Mouse (Mus musculus) olfactory bulb, adult 2 months (tissue): ENCODE results near the gene Bbip1.

Experiments
- CTCF ChIP-seq: fragments of 200-500 bp; IDR thresholded peaks from 2 replicates; pipeline ENCODE4 v1.5.1; 2012; ENCODE audit warnings: low read depth, mild to moderate bottlenecking, low read length, moderate library complexity; ENCODE audit not compliant: insufficient read depth
- POLR2A ChIP-seq: fragments of 200-500 bp; IDR thresholded peaks from 2 replicates; pipeline ENCODE4 v1.6.1; 2012; ENCODE audit warnings: mild to moderate bottlenecking, low read depth, low read length, moderate library complexity; ENCODE audit not compliant: insufficient read depth

- TF ChIP-seq CTCF (no peak), POLR2A (no peak)
These were observed 64.0 kb downstream of the Bbip1 start for GRCm38 (mm10) chr19:53880460-53880859.
